Mouse (Mus musculus) liver, embryonic 13.5 days (tissue): ENCODE measurements around the gene Clec10a. TPM values are rescaled to one million over a fixed set of nuclear protein-coding genes. Genes with fewer than 3 reads are reported as not detected.

Experiments used
- ATAC-seq: fragments of 200-750 bp; cut with Nextera tagmentation; 2 replicates; pipeline ENCODE4 v1.8.0; 2017; ENCODE audit warnings: low read depth, mild to moderate bottlenecking, moderate number of reproducible peaks, moderate library complexity
- DNase-seq: peaks from one replicate; pipeline ENCODE4 v3.0.0; 2022
- H3K27ac ChIP-seq: fragments of 300-500 bp; sonication (generic); 2 replicates; pipeline ENCODE4 v1.5.1; 2015; ENCODE audit warnings: moderate library complexity, mild to moderate bottlenecking, inconsistent platforms
- H3K27me3 ChIP-seq: fragments of 300-500 bp; sonication (generic); 2 replicates; pipeline ENCODE4 v1.6.1; 2015; ENCODE audit warnings: mild to moderate bottlenecking, inconsistent platforms
- H3K36me3 ChIP-seq: fragments of 300-500 bp; sonication (generic); 2 replicates; pipeline ENCODE4 v1.6.1; 2015; ENCODE audit warnings: mild to moderate bottlenecking, inconsistent platforms
- H3K4me1 ChIP-seq: fragments of 300-500 bp; sonication (generic); replicated peaks from 2 replicates; pipeline ENCODE4 v1.6.1; 2015; ENCODE audit warnings: inconsistent platforms
- H3K4me2 ChIP-seq: fragments of 300-500 bp; sonication (generic); 2 replicates; pipeline ENCODE4 v1.6.1; 2015; ENCODE audit warnings: inconsistent platforms, mild to moderate bottlenecking, moderate library complexity
- H3K4me3 ChIP-seq: fragments of 300-500 bp; sonication (generic); replicated peaks from 2 replicates; pipeline ENCODE4 v1.5.1; 2015; ENCODE audit warnings: mild to moderate bottlenecking, inconsistent platforms
- H3K9ac ChIP-seq: fragments of 300-500 bp; sonication (generic); 2 replicates; pipeline ENCODE4 v1.6.1; 2015; ENCODE audit warnings: mild to moderate bottlenecking, inconsistent platforms
- H3K9me3 ChIP-seq: fragments of 300-500 bp; sonication (generic); replicated peaks from 2 replicates; pipeline ENCODE4 v1.6.1; 2016; ENCODE audit warnings: inconsistent platforms
- WGBS: fragments of 180-500 bp; shearing (Covaris S2); methylation state at CpG from one replicate; pipeline ENCODE4 v1.1.7; 2015; ENCODE audit not compliant: insufficient replicate concordance; 5-methylcytosine and 5-hydroxymethylcytosine counted together
- polyA plus RNA-seq: library from polyadenylated mRNA; unstranded; fragments of >200 nt; fragmentation: Nextera tagmentation; extraction: Ambion mirVana; gene quantifications from 2 replicates; pipeline ENCODE4 v1.2.1, GENCODE M21; 2015

The Clec10a gene
- polyA plus RNA-seq, 1 experiment from 2014 or later = 0.32 TPM

DNA sequence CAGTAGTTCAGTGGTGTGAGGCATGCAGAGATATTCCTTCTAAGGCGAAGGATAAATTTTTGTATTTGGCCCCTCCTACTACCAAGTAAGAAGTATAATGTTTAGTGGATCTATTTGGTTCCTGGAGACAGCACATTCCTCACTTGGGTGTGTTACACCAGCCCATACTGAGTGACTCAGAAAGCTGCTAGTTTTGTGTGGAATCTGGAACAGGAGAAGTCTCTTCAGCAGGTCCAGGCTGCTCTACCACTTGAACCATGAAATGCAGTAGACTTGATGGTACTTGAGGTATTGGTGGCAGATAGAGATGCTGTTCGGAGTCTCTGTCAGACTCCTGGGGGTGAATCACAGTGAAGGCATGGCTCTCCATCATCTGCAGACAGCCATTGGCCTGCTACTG is 54.7 kb downstream of the Clec10a start:
- no peak for ATAC-seq
- Histone ChIP-seq H3K27me3 (peaks cover 50% of the 10 kb centered on the region), H3K4me3 (no peak overlapping the region), H3K4me1 (peaks cover 19% of the 10 kb centered on the region), H3K9ac (no peak overlapping the region), H3K36me3 (no peaks in the 10 kb centered on the region), H3K9me3 (no peaks in the 10 kb centered on the region), H3K4me2 (no peak overlapping the region), H3K27ac (no peak overlapping the region)
- no peak for DNase-seq
- 78% methylated on average over 2 of the region's 2 CpGs for whole genome bisulfite sequencing

DNA sequence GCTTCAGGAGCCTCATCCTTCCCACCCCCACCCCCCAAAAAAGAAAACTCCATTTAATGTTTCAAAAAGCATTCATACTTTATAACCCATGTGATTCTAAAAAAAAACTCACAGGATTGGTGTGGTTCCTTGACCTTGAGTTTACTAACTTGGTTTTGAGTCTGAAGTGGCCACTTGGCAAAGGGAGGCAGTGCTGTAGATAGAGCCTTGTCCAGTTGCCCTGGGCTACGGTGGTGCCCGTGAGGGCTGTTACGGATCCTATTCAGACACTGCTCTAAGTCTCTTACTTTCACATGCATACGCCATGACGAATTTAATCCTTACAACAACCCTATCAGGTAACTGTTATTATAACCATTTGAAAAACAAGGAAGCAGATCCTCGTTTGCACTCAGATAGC is 56.0 kb downstream of the Clec10a start:
- WGBS = 79% methylated on average over 6 of the region's 6 CpGs
- Histone ChIP-seq H3K9me3 (no peaks in the 10 kb centered on the region), H3K27me3 (peaks cover 63% of the 10 kb centered on the region), H3K27ac (no peak overlapping the region), H3K4me2 (no peak overlapping the region), H3K36me3 (peaks cover 4% of the 10 kb centered on the region; the same call in 1 of the 2 replicates), H3K4me3 (no peak overlapping the region), H3K9ac (no peak overlapping the region), H3K4me1 (peaks cover 19% of the 10 kb centered on the region)
- DNase-seq (no peak), ATAC-seq (no peak)

DNA sequence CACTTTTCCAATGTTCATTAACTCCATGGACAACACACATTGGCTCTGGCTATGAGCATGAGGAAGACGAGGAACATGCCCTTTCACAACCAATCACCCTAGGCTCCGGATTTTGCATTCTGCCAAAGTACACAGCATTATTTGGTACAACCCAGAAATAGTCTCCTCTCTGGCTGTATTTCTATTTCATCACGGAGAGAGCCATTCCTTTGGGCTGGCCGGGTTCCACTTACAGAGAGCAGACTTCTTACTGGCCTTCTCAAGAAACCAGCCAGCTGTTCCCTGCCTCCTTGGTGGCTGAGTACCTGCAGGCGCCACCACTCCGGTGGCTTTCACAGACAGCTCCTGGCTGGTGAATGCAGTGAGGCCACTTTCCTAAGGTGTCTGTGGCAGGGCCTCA is 56.4 kb downstream of the Clec10a start, which contains the start of gene Slc16a11:
TSS of gene Slc16a11 (plus strand) at position 330 of the 400 bp plus-strand sequence.
- no peak for ATAC-seq

DNA sequence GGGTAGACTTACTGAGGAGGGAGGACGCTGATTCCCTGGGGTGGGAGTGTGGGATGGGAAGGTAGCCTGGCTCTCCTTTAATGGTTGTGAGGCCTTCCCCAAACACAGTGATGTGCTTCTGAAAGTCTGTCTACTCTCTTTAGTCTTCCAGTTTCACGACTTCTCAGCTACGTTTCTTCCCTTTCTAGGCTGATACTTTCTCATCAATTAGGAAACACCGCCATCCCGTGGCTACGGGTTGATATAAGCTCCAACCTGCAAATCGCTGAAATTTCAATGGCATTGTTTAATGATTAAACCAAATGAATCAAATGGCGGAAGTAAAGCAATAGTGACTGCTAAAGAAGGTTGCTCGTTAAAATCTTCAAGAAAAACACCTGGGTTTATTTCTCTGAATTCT is 56.9 kb downstream of the Clec10a start:
- H3K9me3 ChIP-seq = no peaks in the 10 kb centered on the region
- H3K9ac ChIP-seq = no peak overlapping the region
- peaks cover 13% of the 10 kb centered on the region; the same call in 1 of the 2 replicates for H3K36me3 ChIP-seq
- no peak overlapping the region for H3K4me3 ChIP-seq
- ATAC-seq (no peak), DNase-seq (no peak)
- H3K4me1 ChIP-seq = peaks cover 19% of the 10 kb centered on the region
- WGBS = 12% methylated on average over 9 of the region's 9 CpGs
- H3K27me3 ChIP-seq = peaks cover 68% of the 10 kb centered on the region
- H3K4me2 ChIP-seq = no peak overlapping the region
- no peak overlapping the region for H3K27ac ChIP-seq

More for the DNA sequence above, 56.4 kb downstream of the Clec10a start, which contains the start of gene Slc16a11:
- Histone ChIP-seq H3K4me2 (peak within 1 kb of the TSS; percentile 56), H3K27ac (no peak within 1 kb of the TSS), H3K27me3 (peaks cover 68% of the 10 kb centered on the region), H3K9ac (no peak within 1 kb of the TSS), H3K4me3 (peak within 1 kb of the TSS; percentile 39; the same call in 1 of the 2 replicates), H3K36me3 (peaks cover 9% of the 10 kb centered on the region; the same call in 1 of the 2 replicates), H3K4me1 (peaks cover 19% of the 10 kb centered on the region), H3K9me3 (no peaks in the 10 kb centered on the region)
- no peak for DNase-seq
- 57% methylated on average over 6 of the region's 6 CpGs for WGBS

DNA sequence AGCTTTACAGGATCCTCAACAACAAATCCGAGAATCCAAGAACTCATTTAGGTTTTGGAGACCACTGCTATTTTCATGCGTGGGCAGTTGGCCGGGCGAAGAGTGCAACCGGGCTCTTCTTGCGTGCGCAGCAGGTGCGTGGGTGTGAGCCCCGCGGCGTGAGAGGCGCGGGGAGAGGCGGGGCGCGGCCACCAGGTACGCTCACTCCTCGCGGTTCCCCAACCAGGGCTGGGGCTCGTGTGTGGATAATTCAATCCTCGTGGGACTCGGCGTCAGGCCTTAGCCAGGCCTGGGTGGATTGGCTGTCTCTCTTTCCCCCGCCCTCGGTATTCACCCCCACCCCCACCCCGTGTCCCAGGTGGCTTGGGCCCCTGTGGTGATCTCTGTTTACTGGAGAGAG is 57.7 kb downstream of the Clec10a start:
- DNase-seq (no peak), ATAC-seq (no peak)
- Histone ChIP-seq H3K4me1 (peaks cover 26% of the 10 kb centered on the region), H3K27me3 (peaks cover 68% of the 10 kb centered on the region), H3K4me3 (peak overlapping the region; percentile 39), H3K36me3 (peaks cover 14% of the 10 kb centered on the region; the same call in 1 of the 2 replicates), H3K9ac (0 out of 2 replicates have a peak overlapping the region, but pooled peaks have one; percentile 1), H3K4me2 (peak overlapping the region; percentile 56), H3K9me3 (no peaks in the 10 kb centered on the region), H3K27ac (no peak overlapping the region)
- WGBS = 9% methylated on average over 26 of the region's 26 CpGs

DNA sequence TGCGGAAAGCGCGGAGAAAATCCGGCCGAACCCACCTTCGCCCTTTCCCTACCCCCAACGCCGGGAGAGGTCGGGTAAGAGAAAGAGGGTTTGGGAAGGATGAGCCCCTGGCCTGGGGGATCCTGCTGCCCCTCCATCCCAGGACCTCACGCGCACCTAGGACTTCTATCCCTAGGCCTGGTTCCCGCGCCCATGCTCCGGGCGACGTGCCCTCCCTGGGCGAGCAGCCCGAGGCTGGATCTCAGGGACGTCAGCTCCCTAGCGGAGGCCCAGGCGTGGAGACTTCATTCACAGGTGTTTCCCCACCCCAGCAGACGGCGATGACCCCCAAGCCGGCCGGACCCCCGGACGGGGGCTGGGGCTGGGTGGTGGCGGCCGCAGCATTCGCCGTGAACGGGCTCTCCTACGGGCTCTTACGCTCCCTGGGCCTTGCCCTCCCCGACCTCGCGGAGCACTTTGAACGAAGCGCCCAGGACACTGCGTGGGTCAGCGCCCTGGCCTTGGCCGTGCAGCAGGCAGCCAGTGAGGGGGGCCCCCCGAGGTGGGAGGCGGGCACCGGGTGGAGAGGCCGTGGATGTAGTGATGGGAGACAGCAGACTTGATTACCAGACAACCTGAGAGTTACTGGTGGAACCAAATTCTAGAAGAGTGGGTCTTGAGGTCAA is 58.3 kb downstream of the Clec10a start:
- no peak for DNase-seq
- peaks cover 68% of the 10 kb centered on the region for H3K27me3 ChIP-seq
- H3K36me3 ChIP-seq = peaks cover 14% of the 10 kb centered on the region; the same call in 1 of the 2 replicates
- peak overlapping the region; percentile 56 for H3K4me2 ChIP-seq
- H3K9me3 ChIP-seq = no peaks in the 10 kb centered on the region
- peaks cover 32% of the 10 kb centered on the region for H3K4me1 ChIP-seq
- ATAC-seq = peak; percentile 27; the same call in 1 of the 2 replicates
- peak overlapping the region; percentile 39 for H3K4me3 ChIP-seq
- H3K9ac ChIP-seq = peak overlapping the region; percentile 1; the same call in 1 of the 2 replicates
- WGBS = 4% methylated on average over 46 of the region's 46 CpGs
- H3K27ac ChIP-seq = no peak overlapping the region

DNA sequence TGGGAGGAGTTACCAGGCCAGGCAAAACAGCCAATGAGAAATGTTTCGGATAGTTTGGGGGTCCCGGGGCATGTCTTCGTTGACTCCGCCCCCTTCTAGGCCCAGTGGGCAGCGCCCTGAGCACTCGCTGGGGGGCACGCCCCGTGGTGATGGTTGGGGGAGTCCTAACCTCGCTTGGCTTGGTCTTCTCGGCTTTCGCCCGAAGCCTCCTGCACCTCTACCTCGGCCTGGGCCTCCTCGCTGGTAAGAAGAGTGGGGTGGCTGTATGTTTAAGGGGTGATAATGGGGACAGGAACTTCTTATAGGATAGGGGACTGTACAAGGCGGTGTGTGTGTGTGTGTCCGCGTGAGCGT is 58.8 kb downstream of the Clec10a start:
- no peak overlapping the region for H3K9ac ChIP-seq
- 13% methylated on average over 18 of the region's 18 CpGs for WGBS

DNA sequence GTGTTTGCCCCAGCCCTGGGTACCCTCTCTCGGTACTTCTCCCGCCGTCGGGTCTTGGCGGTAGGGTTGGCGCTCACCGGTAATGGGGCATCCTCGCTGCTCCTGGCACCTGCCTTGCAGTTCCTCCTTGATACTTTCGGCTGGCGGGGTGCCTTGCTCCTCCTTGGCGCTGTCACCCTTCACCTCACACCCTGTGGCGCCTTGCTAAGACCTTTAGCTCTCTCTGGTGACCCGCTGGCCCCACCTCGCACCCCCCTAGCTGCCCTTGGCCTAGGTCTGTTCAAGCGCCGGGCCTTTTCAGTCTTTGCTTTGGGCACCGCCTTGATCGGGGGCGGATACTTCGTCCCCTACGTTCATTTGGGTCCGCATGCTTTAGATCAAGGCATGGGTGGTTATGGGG is 59.3 kb downstream of the Clec10a start:
- Histone ChIP-seq H3K27me3 (peaks cover 68% of the 10 kb centered on the region), H3K9me3 (no peaks in the 10 kb centered on the region), H3K4me2 (no peak overlapping the region), H3K27ac (no peak overlapping the region), H3K36me3 (peaks cover 14% of the 10 kb centered on the region; the same call in 1 of the 2 replicates), H3K4me1 (peaks cover 42% of the 10 kb centered on the region), H3K4me3 (peak overlapping the region; percentile 39), H3K9ac (no peak overlapping the region)
- WGBS = 23% methylated on average over 22 of the region's 22 CpGs
- DNase-seq (no peak), ATAC-seq (no peak)

More for the DNA sequence above, 58.8 kb downstream of the Clec10a start:
- Histone ChIP-seq H3K27ac (no peak overlapping the region), H3K27me3 (peaks cover 68% of the 10 kb centered on the region), H3K36me3 (peaks cover 14% of the 10 kb centered on the region; the same call in 1 of the 2 replicates), H3K4me2 (peak overlapping the region; percentile 56), H3K4me3 (peak overlapping the region; percentile 39), H3K9me3 (no peaks in the 10 kb centered on the region), H3K4me1 (peaks cover 37% of the 10 kb centered on the region)
- DNase-seq = no peak
- ATAC-seq = no peak

DNA sequence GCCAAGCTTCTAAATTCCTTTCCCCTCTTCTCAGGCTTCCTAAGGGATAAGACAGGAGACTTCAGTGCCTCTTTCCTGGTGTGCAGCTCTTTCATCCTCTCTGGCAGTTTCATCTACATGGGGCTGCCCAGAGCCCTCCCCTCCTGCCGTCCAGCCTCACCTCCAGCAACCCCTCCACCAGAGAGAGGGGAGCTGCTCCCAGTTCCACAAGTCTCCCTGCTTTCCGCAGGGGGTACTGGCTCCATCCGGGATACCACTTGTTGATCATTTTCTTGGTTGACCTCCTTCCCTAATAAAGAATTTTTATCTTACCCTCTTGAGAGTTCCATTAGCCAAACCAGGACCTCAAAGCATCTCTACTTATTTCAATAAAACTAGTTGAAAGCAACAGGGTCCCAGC is 60.1 kb downstream of the Clec10a start:
- H3K27me3 ChIP-seq = peaks cover 61% of the 10 kb centered on the region
- DNase-seq = no peak
- ATAC-seq = no peak
- no peak overlapping the region for H3K4me3 ChIP-seq
- 71% methylated on average over 3 of the region's 3 CpGs for WGBS
- no peaks in the 10 kb centered on the region for H3K9me3 ChIP-seq
- peaks cover 48% of the 10 kb centered on the region for H3K4me1 ChIP-seq
- H3K4me2 ChIP-seq = no peak overlapping the region
- peaks cover 14% of the 10 kb centered on the region; the same call in 1 of the 2 replicates for H3K36me3 ChIP-seq
- no peak overlapping the region for H3K27ac ChIP-seq
- H3K9ac ChIP-seq = no peak overlapping the region

DNA sequence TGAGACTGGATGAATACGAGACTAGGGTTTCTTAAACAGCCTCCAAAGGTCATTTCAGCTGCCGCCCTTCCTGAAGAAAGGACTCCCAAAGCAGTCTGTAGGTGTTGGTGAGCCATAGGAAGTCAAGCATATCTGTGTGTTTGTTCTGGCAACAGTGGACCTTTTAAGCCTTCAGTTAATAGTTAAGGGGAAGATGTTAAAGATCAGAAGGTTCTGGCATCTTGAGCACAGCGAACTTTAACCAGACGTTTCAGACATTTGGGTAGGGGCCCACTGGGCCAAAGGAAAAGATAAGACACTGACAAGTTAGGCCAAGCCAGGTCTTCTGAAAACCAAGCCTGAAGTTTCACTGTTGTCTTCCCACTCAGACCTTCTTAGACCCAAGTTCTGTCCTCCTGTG is 62.0 kb downstream of the Clec10a start:
- peaks cover 67% of the 10 kb centered on the region for H3K4me1 ChIP-seq
- H3K27ac ChIP-seq = no peak overlapping the region
- peaks cover 44% of the 10 kb centered on the region for H3K27me3 ChIP-seq
- H3K9ac ChIP-seq = no peak overlapping the region
- WGBS = 68% methylated on average over 4 of the region's 4 CpGs
- no peaks in the 10 kb centered on the region for H3K9me3 ChIP-seq
- H3K36me3 ChIP-seq = peaks cover 14% of the 10 kb centered on the region; the same call in 1 of the 2 replicates
- ATAC-seq (no peak), DNase-seq (no peak)
- peak overlapping the region; percentile 97; the same call in 1 of the 2 replicates for H3K4me2 ChIP-seq
- no peak overlapping the region for H3K4me3 ChIP-seq

DNA sequence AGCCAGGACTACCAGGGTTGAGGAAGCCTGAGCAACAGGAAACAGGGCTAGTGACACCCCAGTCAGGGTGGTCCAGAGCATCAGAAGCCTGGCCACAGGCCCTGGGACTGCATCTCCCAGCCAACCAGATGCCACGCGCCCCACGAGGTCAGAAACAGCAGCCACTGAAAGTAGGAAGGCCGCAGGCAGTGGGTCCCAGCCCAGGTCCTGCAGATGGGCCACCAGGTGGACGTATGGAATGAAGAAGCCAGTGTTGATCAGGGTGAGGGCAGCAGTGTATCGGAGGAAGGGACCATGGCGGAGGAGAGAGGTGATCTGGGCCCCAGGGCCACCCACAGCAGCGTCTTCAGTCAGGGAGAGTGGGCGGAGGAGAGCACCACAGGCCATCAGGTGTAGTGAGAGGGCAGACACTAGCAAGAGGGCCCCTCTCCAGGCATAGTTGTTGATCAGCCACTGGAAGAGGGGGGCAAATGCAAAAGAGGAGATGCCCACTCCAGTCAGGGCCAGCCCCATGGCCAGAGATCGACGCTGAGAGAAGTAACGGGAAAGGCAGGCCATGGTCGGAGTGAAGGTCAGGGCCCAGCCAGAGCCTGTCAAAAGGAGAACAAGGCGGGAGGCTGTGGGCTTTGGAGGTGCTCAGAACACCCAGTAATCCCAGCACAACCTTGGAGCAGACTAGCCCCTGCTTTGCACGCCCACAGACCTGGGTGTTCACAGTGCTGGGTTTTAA is 62.9 kb downstream of the Clec10a start:
- DNase-seq (no peak), ATAC-seq (no peak)
- Histone ChIP-seq H3K4me1 (peaks cover 71% of the 10 kb centered on the region), H3K9ac (peak overlapping the region; percentile 90), H3K9me3 (no peaks in the 10 kb centered on the region), H3K36me3 (peaks cover 14% of the 10 kb centered on the region; the same call in 1 of the 2 replicates), H3K4me3 (peak overlapping the region; percentile 77), H3K27me3 (peaks cover 36% of the 10 kb centered on the region), H3K4me2 (peak overlapping the region; percentile 97), H3K27ac (peak overlapping the region; percentile 9; the same call in 1 of the 2 replicates)
- WGBS = 80% methylated on average over 15 of the region's 15 CpGs
